Mouse (Mus musculus): ENCODE measurements around the gene H2afz. TPM values are rescaled to one million over a fixed set of nuclear protein-coding genes. Genes with fewer than 3 reads are reported as not detected.
"Not testable (repeated sequence)": the region's sequence is repeated elsewhere in the genome, so short reads cannot be mapped to it uniquely, and the experiment has no call there.

The H2afz gene
- polyA plus RNA-seq, 1 experiment = 2,515 TPM

DNA sequence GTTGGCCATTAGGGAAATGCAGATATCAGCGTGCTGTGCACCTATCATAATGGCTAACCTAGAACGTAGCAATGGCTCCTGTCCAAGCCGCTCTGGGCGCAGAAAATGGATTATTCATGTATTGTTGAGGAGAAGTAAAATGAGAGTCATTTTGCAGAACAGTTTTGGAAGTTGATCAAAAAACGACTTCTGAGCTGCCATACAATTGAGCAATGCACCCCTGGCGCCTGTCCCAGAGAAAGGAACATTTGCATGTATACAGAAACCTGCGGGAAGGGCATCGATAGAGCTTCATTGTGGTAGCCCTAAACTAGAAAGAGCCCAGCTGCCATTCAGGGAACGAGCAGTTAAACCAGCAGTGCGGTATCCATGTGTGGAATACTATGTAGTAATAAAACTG, 35.9 kb downstream of the H2afz start:
- peaks cover 30% of the 10 kb centered on the region for H3K4me1 ChIP-seq
- H3K36me3 ChIP-seq (replicated peaks; ENCODE audit: low read length) = peaks cover 89% of the 10 kb centered on the region
- TF ChIP-seq FLI1 (IDR thresholded peaks at IDR 0.05; ENCODE audit: low read length) = no peak
- TF ChIP-seq GATA1 (IDR thresholded peaks at IDR 0.05; ENCODE audit: borderline replicate concordance, low read length) = no peak
- H3K27me3 ChIP-seq (replicated peaks) = no peaks in the 10 kb centered on the region
- no peak overlapping the region for H3K4me3 ChIP-seq (replicated peaks)
- no peaks in the 10 kb centered on the region for H3K9me3 ChIP-seq

DNA sequence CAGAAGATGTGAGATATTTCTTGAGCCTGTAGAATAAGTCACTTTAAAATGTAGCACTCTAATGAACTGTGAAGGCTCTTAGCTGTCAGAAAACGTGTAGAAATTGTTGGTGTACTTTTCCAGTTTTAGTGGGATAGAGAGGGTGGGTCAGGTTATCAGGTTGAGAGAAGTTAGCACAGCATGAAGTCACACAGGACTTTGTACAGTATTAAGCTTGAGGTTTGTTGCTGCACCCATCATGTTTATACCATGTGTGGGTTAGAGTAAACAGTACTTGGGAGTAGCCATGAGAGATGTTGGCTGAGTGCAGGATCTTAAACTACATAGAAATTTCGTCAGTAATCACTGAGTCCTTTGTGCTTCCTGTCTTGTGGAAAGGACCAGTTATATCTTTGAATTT, 48.8 kb downstream of the H2afz start:
- no peaks in the 10 kb centered on the region for H3K9me3 ChIP-seq
- H3K36me3 ChIP-seq (replicated peaks; ENCODE audit: low read length) = peaks cover 41% of the 10 kb centered on the region
- no peaks in the 10 kb centered on the region for H3K27me3 ChIP-seq (replicated peaks)
- TF ChIP-seq GATA1 (IDR thresholded peaks at IDR 0.05; ENCODE audit: borderline replicate concordance, low read length) (no peak), FLI1 (IDR thresholded peaks at IDR 0.05; ENCODE audit: low read length) (no peak)
- no peak overlapping the region for H3K4me3 ChIP-seq (replicated peaks)
- peaks cover 29% of the 10 kb centered on the region for H3K4me1 ChIP-seq

DNA sequence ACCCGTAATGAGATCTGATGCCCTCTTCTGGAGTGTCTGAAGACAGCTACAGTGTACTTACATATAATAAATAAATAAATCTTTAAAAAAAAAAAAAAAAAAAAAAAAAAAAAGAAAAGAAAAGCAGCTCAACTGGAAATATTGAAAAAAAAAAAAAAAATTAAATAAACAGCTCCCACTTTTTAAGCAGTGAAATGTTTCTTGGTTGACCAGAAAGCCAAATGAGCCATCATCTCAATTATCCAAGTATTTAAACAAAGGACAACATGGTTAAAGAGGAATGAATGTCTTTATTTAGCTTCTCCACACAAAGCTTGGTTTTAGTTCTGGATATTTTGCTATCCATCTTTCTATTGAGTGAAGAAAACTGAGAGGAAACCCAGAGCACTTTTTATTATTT, 50.3 kb downstream of the H2afz start:
- H3K27me3 ChIP-seq (replicated peaks); H3K9me3 ChIP-seq; H3K4me3 ChIP-seq (replicated peaks): not testable (repeated sequence)
- H3K4me1 ChIP-seq = peaks cover 32% of the 10 kb centered on the region
- H3K36me3 ChIP-seq (replicated peaks; ENCODE audit: low read length) = peaks cover 34% of the 10 kb centered on the region

Other genes with a start within 250 kb of the H2afz start
- not detected in 2 replicates for gene Ddit4l, start 242.9 kb upstream of the H2afz start, polyA plus RNA-seq (2012; ENCODE audit: insufficient read depth, low replicate concordance)
- gene Gm21962, start 193.0 kb upstream of the H2afz start, polyA plus RNA-seq (2012; ENCODE audit: insufficient read depth, low replicate concordance) = not detected in 2 replicates
- gene Dnajb14, start 3.2 kb downstream of the H2afz start, polyA plus RNA-seq (2012; ENCODE audit: insufficient read depth, low replicate concordance) = 0.76 and 2.5 TPM in 2 replicates
- 5.9 and 25.2 TPM in 2 replicates for gene Lamtor3, start 54.0 kb downstream of the H2afz start, polyA plus RNA-seq (2012; ENCODE audit: insufficient read depth, low replicate concordance)
- 8.0 and 32.0 TPM in 2 replicates for gene Dapp1, start 117.1 kb downstream of the H2afz start, polyA plus RNA-seq (2012; ENCODE audit: insufficient read depth, low replicate concordance)
- gene 1110002E22Rik, start 200.6 kb downstream of the H2afz start, polyA plus RNA-seq (2012; ENCODE audit: insufficient read depth, low replicate concordance) = 0.03 TPM in 1 of 2 replicates, not detected in the other
- gene Gm5105, start 202.9 kb downstream of the H2afz start, polyA plus RNA-seq (2012; ENCODE audit: insufficient read depth, low replicate concordance) = not detected in 2 replicates